Mouse (Mus musculus): Measurements from ENCODE around the gene Acads.
A peak's percentile ranks its signal among the peaks of the same experiment; 100 is the strongest.
"Not testable (repeated sequence)": the region's sequence is repeated elsewhere in the genome, so short reads cannot be mapped to it uniquely, and the experiment has no call there.

The Acads gene

GRCm38 (mm10) chr5:115149675-115150459 is 30.7 kb upstream of the Acads start:
- no peak for DNase-seq (ENCODE audit: low spot score)

GRCm38 (mm10) chr5:115148872-115149271 is 29.7 kb upstream of the Acads start:
- DNase-seq (ENCODE audit: low spot score), result not testable (repeated sequence)

GRCm38 (mm10) chr5:115148378-115148777 is 29.2 kb upstream of the Acads start:
- DNase-seq (ENCODE audit: low spot score), result no peak

GRCm38 (mm10) chr5:115147388-115147787 is 28.2 kb upstream of the Acads start:
- DNase-seq (ENCODE audit: low spot score), result no peak

GRCm38 (mm10) chr5:115146747-115147130 is 27.6 kb upstream of the Acads start:
- no peak for DNase-seq (ENCODE audit: low spot score)

GRCm38 (mm10) chr5:115145976-115146746 is 27.0 kb upstream of the Acads start:
- DNase-seq (ENCODE audit: low spot score), result no peak

- DNase-seq (ENCODE audit: low spot score), result no peak
Measured at GRCm38 (mm10) chr5:115145253-115145968, 26.3 kb upstream of the Acads start.

- DNase-seq (ENCODE audit: low spot score), result no peak
Measured at GRCm38 (mm10) chr5:115144471-115144870, 25.3 kb upstream of the Acads start.

- DNase-seq (ENCODE audit: low spot score), result no peak
Measured at GRCm38 (mm10) chr5:115143552-115143951, 24.4 kb upstream of the Acads start.

- DNase-seq (ENCODE audit: low spot score), result no peak
Measured at GRCm38 (mm10) chr5:115142166-115142697, 23.1 kb upstream of the Acads start.

- no peak for DNase-seq (ENCODE audit: low spot score)
Measured at GRCm38 (mm10) chr5:115140726-115141125, 21.6 kb upstream of the Acads start.

- no peak for DNase-seq (ENCODE audit: low spot score)
Measured at GRCm38 (mm10) chr5:115139124-115139523, 20.0 kb upstream of the Acads start.

GRCm38 (mm10) chr5:115134234-115135165 is 15.4 kb upstream of the Acads start, which contains the start of gene Unc119b:
Gene Unc119b, minus strand, starts transcription at chr5:115134975.
- DNase-seq (ENCODE audit: low spot score), result peak; percentile 93

GRCm38 (mm10) chr5:115133358-115134066 is 14.4 kb upstream of the Acads start:
- no peak for DNase-seq (ENCODE audit: low spot score)

GRCm38 (mm10) chr5:115132465-115132864 is 13.3 kb upstream of the Acads start:
- DNase-seq (ENCODE audit: low spot score), result no peak

- DNase-seq (ENCODE audit: low spot score), result no peak
Measured at GRCm38 (mm10) chr5:115129328-115129727, 10.2 kb upstream of the Acads start.

- peak; percentile 51 for DNase-seq (ENCODE audit: low spot score)
Measured at GRCm38 (mm10) chr5:115127421-115128179, 8.5 kb upstream of the Acads start.

- no peak for DNase-seq (ENCODE audit: low spot score)
Measured at GRCm38 (mm10) chr5:115126578-115127312, 7.6 kb upstream of the Acads start.
